ENCODE assay signal across 22 mouse cellular contexts in genomic region chr12:86964278-86965057, GRCm38 (mm10). TPM values are rescaled to one million over a fixed set of nuclear protein-coding genes. Genes with fewer than 3 reads are reported as not detected.
DNase-seq lines count a peak whose midpoint lies in the region; TF ChIP-seq lines count a peak whose summit lies in the region.
"Had no signal": no experiment of that assay in that cellular context is flagged by ENCODE, and none has a peak within 500 bp of the region (broad histone marks: within the 10 kb centered on the region; RNA-seq: fewer than 3 reads in every experiment).

No protein-coding gene starts in this region.

- H3K27ac ChIP-seq in kidney, adult 2 months (ENCODE audit: insufficient read depth, low read depth, low read length) = no peak overlapping the region
- H3K27ac ChIP-seq: midbrain, embryonic 13.5 days had no signal

- no peaks in the 10 kb centered on the region for H3K27me3 ChIP-seq in kidney, adult 2 months (replicated peaks; ENCODE audit: control insufficient read depth, insufficient read depth, low read length)
- H3K27me3 ChIP-seq: CH12.LX; midbrain, embryonic 13.5 days had no signal

- no peak overlapping the region for H3K4me3 ChIP-seq in kidney, adult 2 months (ENCODE audit: insufficient read depth, low read depth, low read length)
- H3K4me3 ChIP-seq: midbrain, embryonic 13.5 days; myocyte had no signal

- DNase-seq in kidney, adult 11 months = peak; percentile 15
- no peak for DNase-seq in kidney, adult 2 months
- peak; percentile 92 for DNase-seq in cerebellum, adult 11-12 months
- peak; percentile 64 to 83 for DNase-seq in cerebellum, postnatal 10 days
- DNase-seq in lung, postnatal 25 days (ENCODE audit: low spot score) = peak; percentile 59
- DNase-seq in adrenal gland, postnatal 25 days = no peak
- DNase-seq in spleen, adult 18-20 months = no peak
- DNase-seq: adrenal gland, postnatal 36 days; embryo, embryonic 11 days; gastrocnemius, postnatal 10 days; heart, adult 11 months; heart, postnatal 4 days; kidney, postnatal 10 days; left cerebral cortex, postnatal 4 days; liver; thymus, postnatal 36 days had no signal

- TF ChIP-seq CTCF in kidney, adult 2 months (conservative IDR thresholded peaks at IDR 0.05; ENCODE audit: insufficient read depth, insufficient read length, low read depth, low read length) = no peak

- 82% methylated on average over 16 of the region's 16 CpGs for WGBS in kidney, adult 2 months

- TF ChIP-seq POLR2A in kidney, adult 2 months (IDR thresholded peaks at IDR 0.05; ENCODE audit: low read depth, low read length) = no peak

- peaks cover 3% of the 10 kb centered on the region for H3K36me3 ChIP-seq in kidney, adult 2 months (ENCODE audit: control insufficient read depth, insufficient read depth, low read length)

- no peaks in the 10 kb centered on the region for H3K4me1 ChIP-seq in kidney, adult 2 months (ENCODE audit: control insufficient read depth, insufficient read depth, low read length)

RNA-seq across cellular contexts. Expression of gene Cipc, which starts 17.6 kb away (rescaled TPM):
- 28.8 and 34.2 TPM in 2 replicates for polyA plus RNA-seq in kidney, adult 2 months (2012; rRNA removed)
- 29.9 and 31.0 TPM in 2 replicates for total RNA-seq in adrenal gland, postnatal 25 days (2021)

RNA-seq across cellular contexts. Expression of gene Zdhhc22, which starts 25.8 kb away (rescaled TPM):
- 0.14 TPM in 1 of 2 replicates, not detected in the other for polyA plus RNA-seq in kidney, adult 2 months (2012; rRNA removed)
- 0.86 and 1.9 TPM in 2 replicates for total RNA-seq in adrenal gland, postnatal 25 days (2021)
- total RNA-seq: CH12.LX; gastrocnemius, postnatal 10 days; heart, postnatal 4 days; megakaryocyte, adult 5-6 weeks; MEL had no signal
- polyA plus RNA-seq: liver, embryonic 16.5 days had no signal

RNA-seq across cellular contexts. Expression of gene Tmem63c, which starts 56.7 kb away (rescaled TPM):
- 0.10 and 0.19 TPM in 2 replicates for polyA plus RNA-seq in kidney, adult 2 months (2012; rRNA removed)
- 0.71 and 1.5 TPM in 2 replicates for total RNA-seq in adrenal gland, postnatal 25 days (2021)
- total RNA-seq: megakaryocyte, adult 5-6 weeks had no signal
- polyA plus RNA-seq: liver, embryonic 16.5 days; myocyte had no signal

Comparison
In these comparisons a context has a peak if more than half of its experiments do, and no peak if none do; other contexts are left out.
1. DNase-seq: peak in kidney, adult 11 months (single experiment), cerebellum, adult 11-12 months (single experiment), cerebellum, postnatal 10 days (2 of 2) and lung, postnatal 25 days (single experiment); none in kidney, adult 2 months (single experiment), adrenal gland, postnatal 25 days (single experiment) and spleen, adult 18-20 months (0 of 2).